Mouse (Mus musculus): ENCODE measurements around the gene Dscaml1.

DNA sequence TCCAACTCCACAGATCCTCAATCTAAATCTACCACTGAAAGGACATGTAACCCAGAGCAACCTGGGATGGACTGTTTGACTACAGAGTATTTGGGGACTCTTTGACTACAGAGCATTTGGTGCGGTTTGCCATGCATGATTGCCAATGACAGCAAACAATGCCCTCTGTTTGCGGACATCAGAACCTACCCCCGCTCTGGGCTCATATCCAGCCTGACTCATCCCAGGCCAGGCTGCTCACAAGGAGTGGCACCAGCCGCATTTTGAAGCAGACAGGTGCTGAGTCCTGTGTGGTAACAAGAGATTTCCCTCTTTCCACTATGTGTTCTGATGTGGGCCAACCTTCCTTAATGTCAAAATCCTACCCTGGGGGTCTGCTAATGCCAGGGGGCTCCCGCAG, 171.7 kb downstream of the Dscaml1 start:
- TF ChIP-seq POLR2A (IDR thresholded peaks at IDR 0.05; ENCODE audit: borderline replicate concordance, control insufficient read depth, low read depth, low read length), result no peak
- TF ChIP-seq CTCF (IDR thresholded peaks at IDR 0.05; ENCODE audit: control insufficient read depth, insufficient read depth, low read length), result no peak
